Mouse (Mus musculus): Measurements from ENCODE around the gene Zfp664. TPM values are rescaled to one million over a fixed set of nuclear protein-coding genes. Genes with fewer than 3 reads are reported as not detected.
A peak's percentile ranks its signal among the peaks of the same experiment; 100 is the strongest.

Zfp664 gene
- polyA plus RNA-seq, 1 experiment from 2014 or later = 91.1 TPM

DNA sequence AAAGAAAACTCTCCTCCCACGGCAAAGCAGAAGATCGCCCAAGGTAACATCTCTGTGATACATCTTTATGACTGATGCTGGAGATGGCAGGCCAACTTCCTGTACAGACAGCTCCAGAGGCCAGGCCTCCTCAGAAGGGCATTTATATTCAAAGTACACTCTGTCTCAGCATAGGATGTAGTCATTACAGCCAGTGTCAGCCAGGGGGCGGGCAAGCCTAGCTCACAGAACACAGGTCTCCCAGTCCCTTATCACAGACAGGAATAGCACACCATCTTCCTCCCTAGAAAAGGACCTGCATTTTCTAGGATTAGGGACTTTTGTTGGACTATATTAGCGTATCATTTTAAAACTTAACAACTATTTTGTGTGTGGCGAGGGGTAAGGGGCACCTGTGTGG lies 46.4 kb downstream of the Zfp664 start:
- no peaks in the 10 kb centered on the region for H3K36me3 ChIP-seq (ENCODE audit: control insufficient read depth, insufficient read depth, low read length)
- ATAC-seq (ENCODE audit: low read depth) = peak; percentile 78
- H3K9ac ChIP-seq (ENCODE audit: low read length) = no peak overlapping the region
- H3K4me1 ChIP-seq (replicated peaks; ENCODE audit: control insufficient read depth, insufficient read depth, low read length) = no peaks in the 10 kb centered on the region; the same call in 1 of the 2 replicates
- H3K27me3 ChIP-seq (ENCODE audit: control insufficient read depth, insufficient read depth, low read depth, low read length) = no peaks in the 10 kb centered on the region
- no peak overlapping the region for H3K4me3 ChIP-seq (ENCODE audit: low read length)
- H3K27ac ChIP-seq (ENCODE audit: low read length) = no peak overlapping the region
- WGBS = 19% methylated on average over 5 of the region's 5 CpGs
- no peak overlapping the region for H3K4me2 ChIP-seq (ENCODE audit: low read depth, low read length)
- H3K9me3 ChIP-seq (ENCODE audit: control insufficient read depth, low read length) = no peaks in the 10 kb centered on the region

DNA sequence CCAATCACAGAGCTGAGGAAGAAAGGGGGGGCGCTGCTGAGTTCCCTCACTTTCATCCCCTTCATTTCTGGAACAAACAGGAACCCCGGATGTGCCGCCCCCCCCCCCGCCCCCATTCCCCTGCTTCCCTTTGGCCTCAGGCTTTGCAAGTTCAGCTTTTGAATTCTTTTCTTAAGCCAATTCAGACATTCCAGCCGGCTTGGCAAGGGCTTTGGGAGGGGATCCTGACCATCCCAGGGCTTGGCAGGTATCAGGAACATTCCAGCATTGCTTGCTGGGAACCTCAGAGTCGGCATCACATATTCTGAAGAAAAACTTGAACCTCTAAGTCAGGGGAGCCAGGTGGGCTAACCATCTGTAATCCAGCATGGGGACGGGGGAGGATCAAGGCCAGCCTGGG lies 49.8 kb downstream of the Zfp664 start:
- Histone ChIP-seq H3K9ac (ENCODE audit: low read length) (no peak overlapping the region), H3K36me3 (ENCODE audit: control insufficient read depth, insufficient read depth, low read length) (no peaks in the 10 kb centered on the region), H3K27me3 (ENCODE audit: control insufficient read depth, insufficient read depth, low read depth, low read length) (no peaks in the 10 kb centered on the region), H3K9me3 (ENCODE audit: control insufficient read depth, low read length) (no peaks in the 10 kb centered on the region), H3K4me3 (ENCODE audit: low read length) (no peak overlapping the region), H3K27ac (ENCODE audit: low read length) (no peak overlapping the region), H3K4me2 (ENCODE audit: low read depth, low read length) (no peak overlapping the region), H3K4me1 (replicated peaks; ENCODE audit: control insufficient read depth, insufficient read depth, low read length) (no peaks in the 10 kb centered on the region; the same call in 1 of the 2 replicates)
- 44% methylated on average over 7 of the region's 7 CpGs for WGBS
- ATAC-seq (ENCODE audit: low read depth) = no peak

DNA sequence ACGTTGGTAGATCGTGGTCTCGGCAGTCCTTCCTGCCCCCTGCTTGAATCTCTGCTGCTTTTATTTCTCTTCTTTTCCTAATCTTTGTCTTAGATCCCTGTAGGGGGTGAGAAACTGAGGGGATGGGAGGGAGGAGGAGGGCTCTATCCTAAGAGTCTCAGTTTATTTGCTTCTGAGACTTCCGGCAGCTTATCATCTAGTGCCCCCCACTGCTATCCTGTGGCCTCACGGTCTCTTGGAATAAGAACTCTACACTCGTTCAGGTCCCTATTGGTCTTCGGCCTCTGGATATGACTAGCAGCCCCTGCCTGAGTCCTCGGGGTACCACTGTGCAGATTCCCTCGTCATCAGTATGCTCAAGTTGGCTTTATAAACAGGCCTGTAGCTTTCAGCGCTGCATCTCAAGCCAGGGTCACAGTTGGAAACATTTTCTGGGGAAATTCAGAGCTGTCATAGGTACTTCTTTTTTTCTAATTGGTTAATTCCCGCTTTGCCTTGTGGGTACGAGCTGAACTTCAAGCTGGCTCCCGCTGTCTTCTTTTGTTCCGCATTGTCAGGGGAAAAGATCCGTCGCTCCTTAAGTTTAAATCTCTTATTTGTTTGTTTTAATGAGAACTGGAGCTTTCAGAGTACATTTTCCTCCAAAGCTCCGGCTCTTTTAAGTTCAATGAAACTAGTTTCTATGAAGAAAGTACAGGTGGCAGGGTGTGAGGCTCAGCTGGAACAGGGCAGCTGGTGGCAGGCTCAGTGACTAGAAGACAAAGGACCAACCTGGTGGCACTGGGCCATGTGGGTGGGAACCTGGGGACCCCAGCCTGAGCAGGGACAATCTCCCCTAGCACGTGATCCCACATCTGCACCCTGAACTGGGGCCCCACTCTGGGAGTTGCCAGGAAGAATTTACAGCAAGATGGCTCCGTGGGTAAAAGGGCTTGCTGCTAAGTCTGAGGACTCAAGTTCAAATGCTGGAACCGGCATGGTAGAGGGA lies 50.7 kb downstream of the Zfp664 start:
- no peaks in the 10 kb centered on the region for H3K27me3 ChIP-seq (ENCODE audit: control insufficient read depth, insufficient read depth, low read depth, low read length)
- H3K4me3 ChIP-seq (ENCODE audit: low read length) = no peak overlapping the region
- no peaks in the 10 kb centered on the region for H3K36me3 ChIP-seq (ENCODE audit: control insufficient read depth, insufficient read depth, low read length)
- H3K9me3 ChIP-seq (ENCODE audit: control insufficient read depth, low read length) = no peaks in the 10 kb centered on the region
- no peak for ATAC-seq (ENCODE audit: low read depth)
- H3K27ac ChIP-seq (ENCODE audit: low read length) = no peak overlapping the region
- no peaks in the 10 kb centered on the region; the same call in 1 of the 2 replicates for H3K4me1 ChIP-seq (replicated peaks; ENCODE audit: control insufficient read depth, insufficient read depth, low read length)
- WGBS = 43% methylated on average over 20 of the region's 20 CpGs
- H3K9ac ChIP-seq (ENCODE audit: low read length) = no peak overlapping the region
- H3K4me2 ChIP-seq (ENCODE audit: low read depth, low read length) = no peak overlapping the region

DNA sequence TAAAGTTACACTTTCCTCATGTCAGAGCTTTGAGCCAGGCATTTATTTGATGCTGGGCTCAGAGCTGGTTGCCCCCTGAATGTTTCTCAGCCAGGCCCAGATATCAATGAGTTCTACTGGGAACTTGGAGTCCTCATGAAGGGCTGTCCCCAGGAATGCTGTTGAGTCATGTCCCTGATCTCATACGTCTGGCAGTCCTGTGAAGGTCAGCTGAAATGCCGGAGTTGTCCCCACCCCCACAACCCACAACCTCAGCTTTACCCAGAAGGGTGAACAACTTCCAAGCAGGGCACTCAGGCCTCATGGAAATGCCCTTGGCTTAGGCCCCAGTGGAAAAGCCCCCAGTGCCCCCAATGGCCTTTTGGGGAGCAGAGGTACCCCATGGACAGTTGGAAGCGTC lies 57.3 kb downstream of the Zfp664 start:
- 65% methylated on average over 3 of the region's 3 CpGs for WGBS
- no peak overlapping the region for H3K9ac ChIP-seq (ENCODE audit: low read length)
- H3K4me2 ChIP-seq (ENCODE audit: low read depth, low read length) = no peak overlapping the region
- H3K9me3 ChIP-seq (ENCODE audit: control insufficient read depth, low read length) = no peaks in the 10 kb centered on the region
- no peak overlapping the region for H3K4me3 ChIP-seq (ENCODE audit: low read length)
- H3K27ac ChIP-seq (ENCODE audit: low read length) = no peak overlapping the region
- H3K27me3 ChIP-seq (ENCODE audit: control insufficient read depth, insufficient read depth, low read depth, low read length) = no peaks in the 10 kb centered on the region
- no peak for ATAC-seq (ENCODE audit: low read depth)
- no peaks in the 10 kb centered on the region for H3K36me3 ChIP-seq (ENCODE audit: control insufficient read depth, insufficient read depth, low read length)
- H3K4me1 ChIP-seq (replicated peaks; ENCODE audit: control insufficient read depth, insufficient read depth, low read length) = peaks cover 11% of the 10 kb centered on the region

DNA sequence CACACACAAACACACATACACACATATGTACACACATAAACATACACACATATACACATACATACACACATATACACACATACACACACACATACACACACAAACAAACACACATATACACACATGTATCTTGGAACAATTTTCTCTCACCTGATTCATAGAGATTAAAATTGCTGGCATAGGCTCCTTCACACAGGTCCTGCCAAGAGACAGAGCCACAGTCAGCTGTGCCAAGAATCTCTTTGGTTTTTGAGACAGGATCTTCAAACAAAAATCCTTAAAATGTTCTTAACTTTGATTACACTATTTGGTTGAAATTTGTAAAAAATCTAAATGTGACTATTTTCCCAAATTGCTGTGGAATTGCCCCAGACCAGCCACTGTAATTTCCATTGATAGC lies 58.9 kb downstream of the Zfp664 start:
- Histone ChIP-seq H3K4me2 (ENCODE audit: low read depth, low read length) (no peak overlapping the region), H3K27me3 (ENCODE audit: control insufficient read depth, insufficient read depth, low read depth, low read length) (no peaks in the 10 kb centered on the region), H3K4me1 (replicated peaks; ENCODE audit: control insufficient read depth, insufficient read depth, low read length) (peaks cover 11% of the 10 kb centered on the region), H3K27ac (ENCODE audit: low read length) (no peak overlapping the region), H3K36me3 (ENCODE audit: control insufficient read depth, insufficient read depth, low read length) (no peaks in the 10 kb centered on the region), H3K4me3 (ENCODE audit: low read length) (no peak overlapping the region), H3K9me3 (ENCODE audit: control insufficient read depth, low read length) (no peaks in the 10 kb centered on the region), H3K9ac (ENCODE audit: low read length) (no peak overlapping the region)
- ATAC-seq (ENCODE audit: low read depth) = no peak

DNA sequence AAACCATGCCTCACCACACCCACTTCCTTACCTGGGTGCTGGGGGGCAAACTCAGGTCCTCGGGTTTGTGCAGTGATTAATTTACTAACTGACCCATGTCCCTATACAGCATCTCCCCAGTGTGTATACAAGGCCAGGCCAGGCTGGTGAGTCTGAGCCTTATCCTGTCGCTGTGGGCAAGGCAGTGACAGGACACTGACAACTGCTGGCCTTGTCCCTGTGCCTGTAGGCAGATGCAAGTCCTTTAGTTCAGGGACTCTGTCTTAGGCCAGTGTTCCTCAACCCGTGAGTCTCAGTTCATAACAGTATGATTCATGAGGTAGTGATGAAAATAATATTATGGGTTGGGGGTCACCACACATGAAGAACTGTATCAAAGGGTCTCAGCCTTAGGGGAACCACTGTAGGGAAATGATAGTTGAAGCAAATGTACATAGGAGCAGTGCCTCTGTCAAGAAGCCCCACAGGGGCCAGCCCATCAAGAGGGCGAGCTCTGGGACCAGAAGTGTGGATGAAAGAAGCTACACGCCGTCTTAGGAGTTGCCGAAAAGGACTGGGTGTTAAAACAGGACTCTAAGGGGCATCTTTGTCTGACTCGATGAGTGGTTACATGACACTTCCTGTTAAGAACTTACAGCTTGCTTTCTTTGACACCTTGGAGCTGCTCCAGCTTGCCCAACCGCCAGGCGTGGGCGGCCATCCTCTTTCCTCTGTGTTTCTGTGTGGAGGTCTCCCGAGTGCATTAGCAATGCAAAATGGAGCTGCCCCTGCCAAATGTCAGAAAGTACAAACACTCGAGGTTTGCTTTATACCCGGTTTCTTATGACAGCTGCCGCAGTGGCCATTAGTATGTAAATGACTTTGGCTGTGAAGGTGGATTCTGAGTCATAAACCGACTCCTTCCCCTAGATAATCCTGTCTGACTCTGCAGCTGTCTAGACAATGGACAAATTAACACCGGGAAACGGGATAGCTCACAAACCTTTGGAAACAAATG lies 60.2 kb downstream of the Zfp664 start:
- H3K9ac ChIP-seq (ENCODE audit: low read length) = peak overlapping the region; percentile 4; the same call in 1 of the 2 replicates
- peak; percentile 51; the same call in 1 of the 2 replicates for ATAC-seq (ENCODE audit: low read depth)
- 17% methylated on average over 18 of the region's 18 CpGs for WGBS

DNA sequence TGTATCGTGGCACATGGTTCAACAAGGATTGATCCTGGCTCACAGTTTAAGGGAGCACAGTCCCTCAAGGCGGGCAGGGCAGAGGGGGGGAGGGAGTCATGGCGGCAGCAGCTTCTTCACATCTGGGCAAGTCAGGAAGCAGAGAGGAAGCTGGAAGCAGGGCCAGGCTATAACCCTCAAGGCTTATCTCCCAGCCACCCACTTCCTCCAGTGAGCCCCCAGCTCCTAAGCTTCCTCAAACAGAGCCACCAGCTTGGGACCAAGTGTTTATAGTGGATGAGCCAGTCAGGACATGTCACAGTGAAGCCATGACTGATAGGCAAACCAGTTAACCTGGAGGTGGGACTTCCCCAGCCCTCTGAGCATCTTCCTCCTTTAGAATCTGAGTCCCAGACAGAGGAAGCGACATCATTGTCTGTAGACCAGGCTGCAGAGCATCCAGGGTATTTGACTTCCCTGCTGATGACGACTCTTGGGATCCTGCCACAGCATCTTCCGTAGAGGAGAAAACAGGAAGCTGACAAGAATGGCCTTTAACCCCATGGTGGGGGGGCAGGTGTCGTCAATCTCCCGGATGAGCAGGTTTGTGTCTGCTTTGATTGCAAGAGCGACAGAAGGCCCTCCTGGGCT lies 67.0 kb downstream of the Zfp664 start:
- Histone ChIP-seq H3K4me3 (ENCODE audit: low read length) (no peak overlapping the region), H3K27ac (ENCODE audit: low read length) (no peak overlapping the region), H3K9ac (ENCODE audit: low read length) (no peak overlapping the region), H3K4me2 (ENCODE audit: low read depth, low read length) (no peak overlapping the region), H3K36me3 (ENCODE audit: control insufficient read depth, insufficient read depth, low read length) (no peaks in the 10 kb centered on the region), H3K27me3 (ENCODE audit: control insufficient read depth, insufficient read depth, low read depth, low read length) (no peaks in the 10 kb centered on the region), H3K9me3 (ENCODE audit: control insufficient read depth, low read length) (peaks cover 4% of the 10 kb centered on the region; the same call in 1 of the 2 replicates), H3K4me1 (replicated peaks; ENCODE audit: control insufficient read depth, insufficient read depth, low read length) (no peaks in the 10 kb centered on the region)
- ATAC-seq (ENCODE audit: low read depth) = peak; percentile 58
- WGBS = 73% methylated on average over 9 of the region's 9 CpGs

More for the DNA sequence above, 60.2 kb downstream of the Zfp664 start:
- H3K36me3 ChIP-seq (ENCODE audit: control insufficient read depth, insufficient read depth, low read length) = no peaks in the 10 kb centered on the region
- H3K4me1 ChIP-seq (replicated peaks; ENCODE audit: control insufficient read depth, insufficient read depth, low read length) = peaks cover 11% of the 10 kb centered on the region
- H3K9me3 ChIP-seq (ENCODE audit: control insufficient read depth, low read length) = no peaks in the 10 kb centered on the region
- no peaks in the 10 kb centered on the region for H3K27me3 ChIP-seq (ENCODE audit: control insufficient read depth, insufficient read depth, low read depth, low read length)
- peak overlapping the region; percentile 21 for H3K27ac ChIP-seq (ENCODE audit: low read length)
- no peak overlapping the region for H3K4me3 ChIP-seq (ENCODE audit: low read length)
- H3K4me2 ChIP-seq (ENCODE audit: low read depth, low read length) = peak overlapping the region; percentile 7; the same call in 1 of the 2 replicates

DNA sequence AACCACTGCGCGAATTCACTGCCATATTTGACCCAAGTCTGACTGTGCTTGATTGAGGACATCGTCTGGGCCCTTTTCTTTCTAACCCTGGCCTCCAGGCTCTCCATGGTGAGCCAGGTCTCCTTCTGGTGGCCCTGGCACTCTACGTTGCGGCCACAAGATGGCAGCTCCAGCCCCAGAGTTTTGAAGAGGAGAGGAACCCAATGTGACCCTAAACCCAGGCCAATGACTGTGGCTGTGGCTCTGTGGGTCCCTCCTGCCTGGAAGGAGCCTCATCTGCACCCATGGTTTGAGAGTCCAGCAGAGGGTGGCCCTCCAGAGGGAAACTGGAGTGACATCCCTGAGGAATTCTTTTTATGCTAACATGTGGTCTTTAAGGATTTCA lies 67.6 kb downstream of the Zfp664 start:
- ATAC-seq (ENCODE audit: low read depth) = peak; percentile 52; the same call in 1 of the 2 replicates
- 36% methylated on average over 5 of the region's 5 CpGs for WGBS
- no peaks in the 10 kb centered on the region for H3K4me1 ChIP-seq (replicated peaks; ENCODE audit: control insufficient read depth, insufficient read depth, low read length)

More for the DNA sequence above, 67.6 kb downstream of the Zfp664 start:
- H3K4me3 ChIP-seq (ENCODE audit: low read length) = no peak overlapping the region
- no peaks in the 10 kb centered on the region for H3K27me3 ChIP-seq (ENCODE audit: control insufficient read depth, insufficient read depth, low read depth, low read length)
- no peak overlapping the region for H3K9ac ChIP-seq (ENCODE audit: low read length)
- no peaks in the 10 kb centered on the region for H3K36me3 ChIP-seq (ENCODE audit: control insufficient read depth, insufficient read depth, low read length)
- no peak overlapping the region for H3K4me2 ChIP-seq (ENCODE audit: low read depth, low read length)
- H3K9me3 ChIP-seq (ENCODE audit: control insufficient read depth, low read length) = peaks cover 4% of the 10 kb centered on the region; the same call in 1 of the 2 replicates
- H3K27ac ChIP-seq (ENCODE audit: low read length) = no peak overlapping the region

Data from lung, embryonic 16.5 days (tissue).